Mouse (Mus musculus) v-Abl transformed pro-B cells (cell line): ENCODE measurements at regions not wholly inside any gene's neighbourhood (a gene's known extent, or its start where the extent isn't known, plus 50 kb on each side); places are given as distances from the start of the nearest gene placed in this dataset.

ENCODE experiments used
- in situ Hi-C, 2 experiments: fragments of 400-800 bp; cut with MboI; formaldehyde crosslinking; loops; one replicate each; pipeline ENCODE4 v1.15.1; 2025; ENCODE audit not compliant: unreplicated experiment in 2 of 2

DNA sequence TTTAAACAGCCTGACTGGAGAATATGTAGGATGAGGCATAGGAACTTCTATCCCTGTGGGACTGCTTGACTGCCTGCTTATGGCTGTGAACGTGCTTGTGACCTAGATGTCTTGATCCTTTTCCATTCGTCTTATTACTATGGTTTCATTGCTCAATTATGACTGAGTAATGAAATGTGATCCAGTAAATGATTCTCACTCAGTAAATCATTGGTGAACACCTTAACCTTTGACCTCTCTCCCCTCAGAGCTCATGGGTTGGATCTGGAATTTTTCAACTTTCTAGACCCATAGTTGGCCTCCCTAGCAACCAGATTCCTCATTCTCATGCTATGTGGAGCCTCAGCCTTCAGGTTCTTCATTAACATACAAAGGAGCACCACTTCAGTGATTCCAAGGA lies 634.6 kb upstream of the Fam160b2 start:
- in situ Hi-C loops, result no loop called here

DNA sequence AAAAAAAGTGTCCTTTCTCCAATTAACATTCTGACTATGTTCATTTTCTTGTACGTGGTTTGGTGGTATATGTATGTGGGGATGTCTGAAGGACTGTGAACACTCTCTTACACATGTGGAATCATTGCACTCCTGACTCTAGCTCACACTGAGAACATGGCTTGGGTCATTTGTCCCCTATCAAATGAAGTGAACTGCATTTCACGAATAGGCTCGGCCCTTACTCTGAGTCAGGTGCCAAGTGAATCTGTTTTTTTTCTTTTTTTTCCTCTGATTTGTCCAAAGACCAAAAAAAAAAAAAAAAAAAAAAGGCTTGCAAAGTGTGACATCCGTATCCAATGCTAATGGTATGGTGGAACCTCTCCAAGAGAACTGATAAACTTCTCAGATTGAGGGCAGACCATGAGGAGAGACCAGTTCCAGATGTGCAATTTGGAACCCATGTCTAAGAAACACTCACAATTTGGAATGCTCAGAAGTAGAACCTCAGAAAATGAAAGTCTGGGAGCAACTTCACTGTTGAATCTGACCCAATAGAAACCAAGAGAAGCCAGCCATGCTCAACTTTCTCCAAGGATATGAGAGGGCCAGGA lies 631.7 kb upstream of the Fam160b2 start:
- in situ Hi-C loops, result no loop called here

DNA sequence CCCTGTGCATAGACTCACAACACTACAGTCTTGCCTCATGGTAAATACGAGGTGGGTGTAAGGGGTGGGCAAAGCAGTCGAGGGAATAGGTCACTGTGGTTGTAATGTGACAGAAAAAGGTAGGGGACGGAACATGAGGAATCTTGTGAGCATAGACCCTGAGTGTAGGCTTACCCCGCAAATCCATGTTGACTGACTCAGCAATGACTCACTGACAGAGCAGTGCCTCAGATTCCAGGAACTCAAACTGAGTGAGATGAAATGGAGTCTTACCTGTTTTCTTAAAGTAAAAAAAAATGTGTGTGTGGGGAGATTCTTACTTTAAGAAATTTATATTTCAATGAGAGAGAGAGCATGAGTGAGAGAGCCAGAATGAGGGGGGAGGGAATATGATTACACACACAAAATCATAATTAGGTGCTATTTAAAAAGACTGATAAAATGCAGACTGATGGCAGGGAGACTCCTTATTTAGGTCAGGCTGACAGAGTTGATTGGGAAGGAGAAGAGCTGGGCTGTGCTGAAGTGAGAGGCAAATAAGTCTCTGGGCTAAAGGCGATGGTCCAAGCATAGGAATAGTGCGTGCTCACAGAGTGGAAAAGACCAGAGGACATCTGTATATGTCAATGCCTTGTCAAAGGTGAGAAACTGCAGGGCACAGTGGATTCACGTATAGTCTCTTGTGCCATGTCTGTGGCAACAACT lies 631.0 kb upstream of the Fam160b2 start:
- in situ Hi-C loops, result no loop called here

DNA sequence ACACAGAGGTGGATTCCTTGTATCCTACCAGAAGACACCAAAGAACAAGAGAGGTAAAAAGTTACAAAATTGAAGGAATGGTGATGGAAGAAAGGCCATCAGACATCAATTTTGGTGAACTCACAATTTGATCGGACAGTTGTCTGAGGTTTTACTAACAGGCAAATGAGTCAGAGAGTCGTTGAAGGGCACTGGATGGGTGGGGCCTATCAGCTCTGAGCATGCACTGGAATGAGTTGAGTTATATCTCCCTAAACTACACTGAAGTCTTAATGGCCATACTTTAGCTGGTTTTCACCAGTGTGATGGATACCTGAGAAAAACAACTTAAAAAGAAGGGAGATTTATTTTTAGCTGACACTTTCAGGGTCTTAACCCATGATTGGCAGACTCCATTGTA lies 630.3 kb upstream of the Fam160b2 start:
- in situ Hi-C loops, result no loop called here

DNA sequence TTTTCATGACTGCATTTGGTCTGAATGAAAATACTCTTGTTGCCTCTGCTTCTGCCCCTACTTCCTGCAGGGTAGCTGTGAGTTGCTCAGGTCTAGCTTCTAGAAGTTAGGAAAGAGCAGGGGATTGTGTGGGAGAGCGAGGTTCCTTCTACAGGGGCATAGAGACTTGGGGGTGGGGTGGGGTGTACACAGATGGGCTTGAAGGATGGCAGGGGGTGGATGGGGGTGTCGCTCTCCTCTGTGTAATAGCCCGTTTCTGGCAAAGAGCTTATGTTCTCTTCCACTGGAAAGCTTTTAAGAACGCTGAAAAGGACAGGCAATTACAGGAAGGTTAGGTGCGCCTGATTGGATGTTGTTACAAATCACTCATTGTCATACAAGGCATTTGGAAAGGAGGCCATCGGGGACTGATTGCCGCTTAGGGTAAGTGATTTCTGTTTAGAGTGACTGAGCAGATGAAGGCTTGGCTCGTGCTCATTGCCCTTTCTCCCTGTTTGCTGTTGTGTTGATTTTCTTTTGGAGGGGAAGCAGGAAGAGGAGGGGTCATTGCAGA lies 629.3 kb upstream of the Fam160b2 start:
- in situ Hi-C loops, result no loop called here

DNA sequence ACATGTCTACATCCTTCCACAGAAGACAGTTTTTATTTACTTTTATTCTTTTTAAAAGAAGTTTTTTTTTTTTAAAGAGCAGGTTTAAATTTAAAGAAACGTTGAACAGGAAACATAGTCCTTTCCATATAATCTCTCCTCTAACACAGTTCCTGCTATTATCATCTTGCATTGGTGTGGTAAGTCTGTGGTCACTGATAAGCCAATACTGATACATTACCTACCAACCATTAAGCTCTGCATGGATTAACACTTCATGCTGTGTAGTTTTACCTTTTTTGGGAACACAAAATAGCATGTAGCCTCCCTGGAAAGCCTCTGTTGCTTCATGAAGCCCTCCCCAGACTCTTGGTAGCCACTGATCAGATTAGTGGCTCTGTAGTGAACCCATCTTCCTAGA lies 617.4 kb upstream of the Fam160b2 start:
- in situ Hi-C loops, result no loop called here

DNA sequence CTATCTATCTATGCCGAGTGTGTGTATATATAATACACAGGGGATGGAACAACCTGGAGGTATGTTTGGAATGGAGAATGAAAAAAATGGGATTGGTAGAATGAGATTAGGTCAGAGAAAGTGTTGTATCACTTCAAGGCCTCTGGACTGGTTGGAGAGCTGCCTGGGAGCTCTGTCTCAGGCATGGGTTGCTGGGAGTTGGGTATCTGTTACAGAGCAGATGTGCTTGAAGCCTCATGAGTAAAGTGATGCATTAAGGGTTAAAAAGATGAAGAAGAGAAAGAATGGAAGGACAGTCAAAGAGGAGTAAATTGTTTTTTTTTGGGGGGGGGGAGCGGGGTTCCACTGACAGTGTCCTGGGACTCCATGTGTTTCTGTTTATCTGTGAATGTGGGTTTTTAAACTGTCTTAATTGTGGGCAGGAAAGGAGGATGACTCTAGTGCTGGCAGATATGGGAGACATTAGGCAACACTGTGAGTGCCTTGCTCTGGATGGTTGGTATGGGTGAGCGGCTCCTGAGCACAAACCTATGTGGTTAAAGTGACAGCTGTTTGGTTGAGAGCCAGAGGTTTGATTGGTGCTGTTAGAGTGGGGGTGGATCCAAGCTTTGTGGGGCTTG lies 611.8 kb upstream of the Fam160b2 start:
- in situ Hi-C loops, result no loop called here

DNA sequence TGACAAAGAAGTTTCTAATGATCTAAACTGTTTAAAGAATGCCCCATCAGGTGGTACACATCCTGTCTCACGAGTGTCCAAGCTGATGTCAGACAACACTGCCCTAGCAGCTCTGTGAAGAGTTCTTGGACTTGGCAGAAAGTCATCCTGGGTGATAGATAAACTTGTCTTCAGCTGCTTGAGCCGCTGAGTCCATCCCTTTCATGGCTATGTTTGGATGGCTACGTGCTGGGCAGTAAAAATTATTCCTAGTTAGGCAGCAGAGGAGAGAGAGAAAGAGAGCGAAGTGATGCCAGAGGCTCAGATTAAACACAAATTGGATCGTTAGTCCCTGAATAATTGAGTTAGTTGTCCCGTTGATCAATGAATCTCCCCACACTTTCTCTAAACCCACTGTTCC lies 603.8 kb upstream of the Fam160b2 start:
- in situ Hi-C loops, result no loop called here

DNA sequence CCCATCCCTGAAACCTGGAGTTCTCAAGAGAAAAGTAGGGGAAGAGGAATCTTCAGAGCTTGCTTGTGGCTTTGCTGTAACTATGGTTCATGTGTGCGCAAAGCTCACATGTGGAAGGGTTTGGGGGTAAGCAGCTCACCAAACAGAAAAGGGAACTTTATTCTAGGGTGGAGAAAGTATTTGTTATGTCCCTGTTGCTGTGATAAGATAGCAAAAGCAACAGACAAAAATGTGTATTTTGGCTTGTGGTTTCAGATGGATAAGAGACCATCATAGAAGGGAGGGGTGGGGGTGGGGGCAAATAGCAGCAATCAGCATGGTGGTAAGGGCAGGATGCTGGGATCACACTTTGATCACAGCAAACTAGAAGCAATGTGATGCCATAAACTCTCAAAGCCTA lies 601.3 kb upstream of the Fam160b2 start:
- in situ Hi-C loops, result no loop called here

DNA sequence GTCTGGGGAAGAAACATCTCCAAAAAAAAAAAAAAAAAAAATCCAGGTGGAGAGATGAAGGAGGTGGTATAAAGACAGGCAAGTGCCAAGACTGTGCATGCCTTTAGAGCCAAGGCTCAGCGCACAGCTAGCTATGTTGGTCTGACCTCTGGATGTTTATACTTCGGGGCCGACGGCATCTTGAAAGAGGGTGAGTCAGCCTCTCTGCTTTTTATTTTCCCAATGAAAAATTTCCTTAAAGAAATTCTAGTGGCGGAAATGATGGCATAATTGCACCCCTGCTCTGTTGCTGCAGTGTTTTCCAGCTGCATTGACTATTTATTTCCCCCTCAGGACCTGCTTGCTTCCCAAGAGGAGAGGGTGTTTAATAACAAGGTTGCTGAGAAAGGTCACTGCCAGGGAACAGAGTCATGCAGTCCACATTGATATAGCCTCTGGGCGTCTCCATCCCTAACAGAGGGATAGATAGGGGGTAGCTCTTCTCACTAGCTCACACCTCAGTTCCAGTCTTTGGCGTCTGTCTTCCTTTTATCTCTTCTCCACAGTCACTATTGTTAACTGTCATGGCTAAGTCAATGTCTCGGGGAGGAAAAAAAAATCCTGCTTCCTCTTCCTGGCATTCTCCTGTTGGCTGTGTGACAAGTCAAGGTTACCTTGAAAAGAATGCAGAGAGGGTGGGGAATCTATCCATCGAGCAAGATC lies 599.7 kb upstream of the Fam160b2 start:
- in situ Hi-C loops, result no loop called here

DNA sequence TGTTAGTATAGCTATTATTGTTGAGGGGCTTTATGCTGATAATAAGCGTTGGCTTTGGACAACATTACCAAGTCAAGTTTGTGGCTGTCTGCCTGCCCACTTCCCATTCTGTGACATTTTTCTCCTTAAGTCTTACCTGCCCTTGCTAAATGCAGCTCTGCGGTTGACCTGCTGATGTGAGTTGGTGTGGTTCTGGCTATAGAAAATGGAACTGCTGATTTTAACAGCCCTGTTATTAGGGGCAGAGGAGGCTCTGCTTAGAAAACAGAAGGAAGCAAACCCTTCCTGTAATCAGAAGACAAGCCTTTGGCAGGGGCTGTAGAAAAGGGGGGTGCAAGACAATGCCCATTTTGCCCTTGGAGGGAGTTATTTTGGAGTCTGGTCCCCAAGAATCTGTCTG lies 594.6 kb upstream of the Fam160b2 start:
- in situ Hi-C loops, result no loop called here

DNA sequence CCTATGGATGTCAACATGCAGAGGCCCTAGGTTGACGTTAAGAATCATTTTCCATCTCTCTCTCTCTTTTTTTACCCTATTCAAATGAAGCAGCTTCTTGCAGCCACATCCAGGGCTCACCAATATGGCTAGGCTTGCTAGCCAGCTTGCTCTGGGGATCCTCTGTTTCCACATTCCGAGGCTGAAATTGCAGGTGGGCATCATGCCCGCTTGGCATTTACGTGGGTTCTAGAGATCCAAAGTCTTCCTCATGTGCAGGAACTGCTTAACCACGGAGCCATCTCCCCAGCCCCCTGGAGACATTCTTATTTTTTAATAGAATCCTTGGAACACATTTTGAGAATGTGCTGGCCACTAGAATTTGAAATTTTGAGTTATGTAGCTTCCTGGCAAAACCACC lies 592.9 kb upstream of the Fam160b2 start:
- in situ Hi-C loops, result no loop called here

DNA sequence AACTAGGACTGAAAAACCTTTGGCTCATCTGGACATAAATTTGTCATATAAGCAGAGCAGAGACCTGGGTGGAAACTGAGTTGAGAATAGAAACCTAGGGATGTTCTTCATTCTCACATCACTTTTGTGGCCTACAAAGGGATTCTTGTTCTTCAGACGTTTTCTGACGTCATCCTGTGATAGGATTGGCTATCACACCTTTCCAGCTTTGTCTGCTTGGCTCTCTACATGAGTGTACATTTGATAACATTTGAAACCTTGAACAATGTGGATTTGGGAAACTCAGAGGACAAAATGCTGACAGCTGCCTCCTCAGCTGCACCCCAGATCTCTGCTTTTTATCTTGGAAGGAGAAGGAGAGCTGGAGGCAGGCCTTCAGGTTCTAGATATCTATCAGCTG lies 589.7 kb upstream of the Fam160b2 start:
- in situ Hi-C loops, result no loop called here

DNA sequence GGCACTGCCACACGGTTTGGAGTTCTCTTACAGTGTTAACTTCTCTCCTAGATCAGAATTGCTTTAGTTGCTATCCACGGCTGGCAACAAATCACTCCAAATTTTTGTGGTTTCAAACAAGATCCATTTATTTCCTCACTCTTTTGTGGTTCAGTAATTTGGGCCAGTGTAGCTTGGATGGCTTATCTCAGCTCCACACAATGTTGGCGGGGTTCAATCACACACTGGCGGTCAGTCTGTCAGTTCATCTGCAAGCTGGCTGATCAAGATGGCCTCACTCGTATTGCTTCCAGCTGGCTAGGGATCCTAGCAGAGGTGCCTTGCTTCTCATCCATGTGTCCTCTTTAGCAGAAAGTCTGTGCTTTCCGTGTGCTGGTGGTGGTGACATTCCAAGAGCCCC lies 577.7 kb upstream of the Fam160b2 start:
- in situ Hi-C loops, result no loop called here

DNA sequence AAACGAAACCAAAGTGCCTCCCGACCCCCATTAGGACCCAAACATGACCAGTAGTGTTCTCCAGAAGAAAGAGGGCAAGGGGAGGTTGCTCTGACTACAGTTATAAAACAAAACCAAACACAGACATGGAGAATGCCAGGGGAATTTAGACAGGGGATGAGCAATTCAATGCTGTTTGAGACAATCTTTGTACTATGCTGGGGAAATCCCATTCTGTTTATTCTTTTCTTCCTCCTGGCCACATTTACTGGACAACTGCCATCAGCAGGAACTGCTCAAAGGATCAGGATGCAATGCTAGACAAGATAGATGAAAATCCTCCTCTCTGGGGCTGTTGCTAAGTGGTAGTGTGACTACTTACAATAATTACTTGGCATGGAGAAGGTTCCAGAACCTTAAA lies 574.5 kb upstream of the Fam160b2 start:
- in situ Hi-C loops, result no loop called here

DNA sequence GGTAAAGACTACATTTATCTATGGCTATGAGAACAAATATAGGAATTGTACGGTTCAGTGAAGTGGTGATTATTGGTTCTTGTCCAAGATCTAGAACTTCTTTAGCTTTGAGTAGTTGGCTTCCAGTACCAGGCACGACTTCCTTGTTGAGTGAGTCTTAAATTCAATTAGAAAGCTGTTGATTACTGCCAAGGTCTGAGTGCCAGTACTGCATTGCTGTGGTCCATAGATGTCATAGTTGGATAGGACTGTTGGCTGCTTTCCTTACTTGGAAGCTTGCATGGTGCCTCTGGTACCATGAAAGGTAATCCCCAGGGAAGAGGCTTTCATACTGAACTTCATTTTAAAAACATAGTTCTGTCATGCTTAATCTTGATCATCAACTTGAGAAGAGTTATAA lies 559.9 kb upstream of the Fam160b2 start:
- in situ Hi-C loops, result no loop called here

DNA sequence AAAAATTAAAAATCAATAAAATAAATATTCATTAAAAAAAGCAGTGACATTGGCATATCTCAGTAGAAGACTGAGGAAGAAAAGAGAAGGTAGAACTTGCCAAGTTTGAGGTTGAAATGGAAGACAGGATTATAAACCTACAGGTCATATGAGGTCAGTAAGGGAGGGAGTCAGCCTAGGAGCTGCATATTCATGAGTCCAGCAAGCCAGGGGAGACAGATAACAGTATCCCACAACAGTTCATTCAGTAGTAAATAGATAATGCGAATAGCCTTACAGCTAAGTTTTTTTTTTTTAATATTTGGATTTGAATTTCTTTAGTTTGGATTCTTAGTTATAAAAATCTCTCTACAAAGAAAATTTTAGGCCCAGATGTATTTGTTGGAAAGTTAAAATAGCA lies 542.8 kb upstream of the Fam160b2 start:
- in situ Hi-C loops, result no loop called here

DNA sequence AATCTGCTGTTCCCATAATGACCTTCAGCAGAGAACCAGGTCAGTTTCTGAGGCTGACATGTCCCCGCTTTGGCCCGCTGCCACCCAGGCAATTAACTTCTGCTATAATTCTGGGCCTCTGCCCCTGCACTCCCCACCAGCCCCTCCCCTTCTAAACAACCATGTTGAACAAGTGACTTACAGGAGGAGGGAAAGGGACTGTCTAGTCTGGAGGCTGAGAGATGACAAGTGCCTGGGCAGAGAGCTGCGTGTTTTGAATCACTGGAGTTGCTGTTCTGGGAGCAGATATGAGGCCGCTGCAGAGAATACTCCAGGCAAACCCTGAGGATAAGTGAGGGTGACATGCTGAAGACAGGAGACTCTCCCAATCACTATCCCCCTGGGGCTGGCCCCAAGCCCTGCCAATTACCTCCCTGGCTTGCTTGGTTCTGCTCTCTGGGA lies 530.2 kb upstream of the Fam160b2 start:
- in situ Hi-C loops, result no loop called here

DNA sequence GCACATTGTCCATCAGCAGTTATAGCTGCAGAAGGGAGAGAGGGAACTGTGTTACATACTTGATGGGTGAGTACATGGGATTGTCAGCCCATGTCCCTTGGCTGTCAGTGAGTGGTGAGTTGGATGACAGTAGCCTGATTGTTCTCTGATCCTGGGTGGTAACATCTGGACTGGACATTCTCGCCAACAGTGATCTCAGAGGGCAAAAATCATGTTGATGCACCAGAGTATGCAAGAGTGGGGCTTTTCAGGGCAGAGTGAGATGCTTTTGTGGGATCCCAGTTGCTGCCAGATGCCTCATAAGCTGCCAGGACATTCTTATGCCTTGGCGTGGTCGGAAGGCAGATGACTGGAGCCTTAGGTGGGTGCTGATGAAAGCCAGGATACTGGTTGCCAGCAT lies 528.9 kb upstream of the Fam160b2 start:
- in situ Hi-C loops, result no loop called here

DNA sequence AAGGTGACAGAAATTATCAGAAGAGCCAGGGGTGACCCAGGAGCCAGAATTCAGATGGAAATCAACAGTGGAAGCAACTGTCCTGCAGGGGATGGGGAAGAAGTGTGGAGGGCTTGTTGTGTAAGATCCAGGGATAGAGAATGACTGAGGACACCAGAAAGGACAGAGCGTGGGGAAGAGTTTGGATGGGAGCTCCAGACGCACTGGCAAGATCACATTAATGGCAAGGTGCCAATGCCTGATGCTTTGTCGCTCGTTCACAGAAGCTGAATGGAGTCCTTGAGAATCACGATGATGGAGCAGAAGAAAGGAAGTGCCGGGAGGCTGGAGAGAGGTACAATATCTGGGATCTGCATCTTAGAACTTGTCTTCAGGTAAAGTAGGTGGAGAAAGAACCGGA lies 519.0 kb upstream of the Fam160b2 start:
- in situ Hi-C loops, result no loop called here

DNA sequence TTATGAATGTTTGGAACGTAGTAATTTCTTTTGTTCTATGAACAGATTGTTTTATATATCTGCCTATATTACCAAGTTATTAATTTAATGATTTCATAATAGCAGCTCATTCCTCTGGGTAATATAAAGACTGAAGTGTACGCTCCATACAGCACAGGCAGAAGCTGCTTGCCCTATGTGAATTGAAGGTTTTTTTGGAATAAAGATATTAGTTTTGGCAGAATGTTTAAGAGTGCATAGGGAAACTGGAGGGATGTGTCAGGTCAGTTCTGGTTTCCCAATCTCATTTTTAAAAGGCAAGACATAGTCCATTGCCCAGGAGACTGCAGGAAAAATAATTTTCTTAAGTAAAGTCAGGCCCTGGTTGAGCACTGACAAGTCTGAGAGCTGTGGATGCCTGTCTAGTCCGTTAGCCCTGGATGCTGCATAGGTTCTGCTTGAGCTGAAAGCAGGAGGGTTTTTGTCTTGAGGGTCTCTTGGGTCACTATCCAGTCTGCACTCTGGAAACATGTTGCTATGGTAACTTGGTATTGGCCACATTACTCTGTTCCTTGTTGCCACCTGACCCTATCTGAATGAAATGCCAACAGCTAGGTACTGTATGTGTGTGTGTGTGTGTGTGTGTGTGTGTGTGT lies 516.3 kb upstream of the Fam160b2 start:
- in situ Hi-C loops, result no loop called here
